Mouse (Mus musculus) fat pad, adult 2 months (tissue): ENCODE results near the gene Gja5.

Experiments used
- DNase-seq: peaks from one replicate; pipeline ENCODE4 v3.0.0-alpha.2; 2011; ENCODE audit warnings: low read depth, low spot score; ENCODE audit errors: extremely low read depth

Gene Gja5

DNA sequence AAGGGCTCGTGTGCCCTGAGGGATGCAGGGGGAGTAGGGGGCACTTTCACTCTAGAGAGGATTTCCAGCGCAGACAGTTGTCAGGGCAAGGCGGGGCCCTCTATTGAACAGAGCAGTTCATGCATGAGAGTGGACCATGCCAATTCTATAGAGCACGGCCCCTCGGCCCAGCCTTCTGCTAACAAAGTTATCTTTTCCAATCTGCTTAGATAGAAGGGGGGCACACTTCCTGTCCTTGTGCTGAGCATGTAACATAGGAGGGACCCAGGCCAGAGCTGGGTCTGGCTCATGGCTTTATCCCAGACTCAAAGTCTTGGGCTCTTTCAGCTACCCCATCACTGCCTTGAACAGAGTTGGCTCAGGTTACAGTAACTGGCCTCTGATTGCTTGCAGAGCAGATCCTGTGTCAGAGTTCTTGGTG lies 26.8 kb downstream of the Gja5 start:
- no peak for DNase-seq

DNA sequence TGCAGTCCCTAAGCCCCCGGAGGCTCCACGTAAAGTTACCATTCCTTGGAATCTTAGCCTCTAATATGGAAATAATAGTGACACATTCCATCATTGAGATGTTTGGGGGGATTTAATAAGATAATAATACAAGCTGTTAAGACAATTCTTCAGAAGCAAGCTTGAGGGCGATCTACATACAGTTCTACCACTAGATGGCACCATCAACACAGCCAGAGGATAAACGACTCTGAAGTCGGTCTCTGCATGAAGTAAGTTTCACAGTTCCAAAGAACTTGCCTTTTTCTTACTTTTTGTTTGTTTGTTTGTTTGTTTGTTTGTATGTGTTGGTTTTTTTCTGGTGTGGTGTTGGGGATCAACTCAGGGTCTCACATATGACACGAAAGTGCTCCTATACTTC lies 31.7 kb downstream of the Gja5 start:
- DNase-seq, result peak; percentile 5

DNA sequence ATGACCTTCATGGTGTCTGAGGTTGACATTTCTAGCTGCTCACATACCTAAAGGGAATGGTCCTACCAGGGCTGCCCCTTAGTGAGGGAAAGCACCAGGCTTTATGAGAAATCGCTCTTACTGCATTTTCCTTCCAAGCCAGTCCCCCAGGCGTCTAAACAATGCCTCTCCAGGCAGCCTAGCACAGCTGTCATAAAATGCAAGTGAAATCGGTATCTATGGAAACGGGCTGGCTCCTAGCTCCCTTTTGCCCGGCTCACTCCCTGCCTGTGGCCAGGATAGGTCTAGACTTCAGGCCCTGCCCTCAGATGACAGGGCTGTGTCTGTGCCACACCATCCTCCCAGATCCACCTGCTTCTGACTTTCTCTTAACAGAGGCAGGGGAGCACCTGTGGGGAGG lies 33.1 kb downstream of the Gja5 start:
- no peak for DNase-seq

DNA sequence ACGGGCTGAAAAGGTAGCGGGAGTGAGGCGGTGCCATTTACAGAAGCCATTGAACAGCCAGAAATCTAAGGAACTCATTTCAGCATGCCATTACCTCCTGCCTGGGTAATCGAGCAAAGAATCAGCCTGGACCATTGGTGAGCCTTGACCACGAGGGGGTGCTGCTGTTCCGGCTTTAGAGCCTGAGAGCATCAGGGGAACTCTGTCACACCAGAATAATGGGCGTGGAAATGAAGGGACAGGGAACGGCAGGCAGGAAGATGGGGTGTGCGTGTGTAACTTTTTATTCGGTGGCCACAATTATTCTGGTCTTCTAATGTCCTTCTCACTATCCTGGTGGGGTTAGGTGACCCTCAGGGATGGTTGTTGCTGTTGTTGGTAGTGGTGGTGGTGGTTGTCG lies 34.2 kb downstream of the Gja5 start:
- no peak for DNase-seq

DNA sequence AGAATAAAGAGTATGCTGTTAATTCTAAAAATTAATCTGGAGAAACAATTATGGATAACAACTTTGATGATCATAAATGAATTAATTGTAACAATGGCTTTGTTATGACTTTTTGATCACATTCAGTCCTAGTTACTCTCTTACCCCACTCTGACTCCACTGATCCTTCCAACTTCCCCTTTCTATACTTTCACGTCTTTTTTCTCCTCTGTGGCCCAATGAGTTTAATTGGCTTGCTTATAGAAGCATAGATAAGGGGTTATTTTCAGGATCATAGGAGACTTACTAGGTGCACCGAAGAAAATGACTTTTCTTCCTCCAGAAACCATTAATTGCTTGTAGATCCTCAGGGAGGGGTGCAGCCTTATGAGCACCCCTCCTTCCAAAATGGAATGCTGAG lies 38.2 kb downstream of the Gja5 start:
- no peak for DNase-seq

DNA sequence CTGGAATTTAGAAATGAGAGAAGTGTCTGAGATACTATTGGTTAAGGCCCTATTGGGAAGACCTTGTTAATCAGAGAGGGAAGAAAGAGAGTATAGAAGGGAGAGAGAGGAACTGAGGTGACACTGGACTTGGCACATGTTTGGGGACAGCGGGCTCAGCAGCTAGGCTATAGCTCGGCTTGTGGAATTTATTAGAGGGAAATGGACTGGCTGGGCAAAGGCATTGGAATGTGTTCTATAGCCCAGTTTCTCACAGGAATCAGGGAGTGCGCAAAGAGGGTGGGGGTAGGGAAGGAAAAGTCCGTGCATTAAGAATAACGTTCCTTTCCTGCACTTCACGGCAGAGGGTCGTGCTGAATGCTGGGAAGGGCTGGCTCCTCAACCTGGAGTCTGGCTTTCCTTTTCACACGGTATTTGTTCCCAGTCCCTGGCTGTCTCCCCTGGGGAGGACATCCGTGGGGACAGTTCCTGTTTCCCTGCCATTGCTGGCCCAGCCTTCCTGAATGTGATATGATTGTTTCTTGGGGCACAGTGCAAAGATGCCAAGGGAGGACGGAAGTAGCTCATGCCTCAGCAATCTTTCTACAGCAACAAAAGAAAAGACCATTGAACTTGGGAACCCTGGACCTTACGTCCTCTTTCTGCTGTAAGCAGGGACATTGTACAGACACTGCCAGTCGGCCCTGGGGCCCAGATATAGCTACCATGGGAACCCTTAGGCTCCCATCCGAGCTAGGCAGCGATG lies 49.2 kb downstream of the Gja5 start:
- no peak for DNase-seq

DNA sequence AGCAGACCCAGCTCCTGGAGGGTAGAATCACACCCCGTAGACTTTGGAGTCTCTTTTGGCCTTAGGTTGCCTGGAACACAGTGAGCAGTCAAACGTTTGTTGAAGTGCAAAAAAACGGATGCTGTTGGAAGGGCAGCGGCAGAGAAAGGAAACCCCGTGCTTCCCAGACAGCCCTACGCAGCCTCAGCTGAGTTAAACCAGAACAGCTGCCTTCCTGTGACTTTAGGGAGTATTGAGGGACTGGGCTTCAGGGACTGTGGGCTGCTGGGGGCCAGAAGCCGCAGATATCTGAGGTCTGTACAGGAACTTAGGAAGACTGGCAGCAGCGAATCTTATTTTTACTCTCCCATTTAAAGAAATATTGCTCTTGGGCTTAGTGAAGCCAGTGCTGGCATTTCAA lies 56.1 kb downstream of the Gja5 start:
- no peak for DNase-seq

DNA sequence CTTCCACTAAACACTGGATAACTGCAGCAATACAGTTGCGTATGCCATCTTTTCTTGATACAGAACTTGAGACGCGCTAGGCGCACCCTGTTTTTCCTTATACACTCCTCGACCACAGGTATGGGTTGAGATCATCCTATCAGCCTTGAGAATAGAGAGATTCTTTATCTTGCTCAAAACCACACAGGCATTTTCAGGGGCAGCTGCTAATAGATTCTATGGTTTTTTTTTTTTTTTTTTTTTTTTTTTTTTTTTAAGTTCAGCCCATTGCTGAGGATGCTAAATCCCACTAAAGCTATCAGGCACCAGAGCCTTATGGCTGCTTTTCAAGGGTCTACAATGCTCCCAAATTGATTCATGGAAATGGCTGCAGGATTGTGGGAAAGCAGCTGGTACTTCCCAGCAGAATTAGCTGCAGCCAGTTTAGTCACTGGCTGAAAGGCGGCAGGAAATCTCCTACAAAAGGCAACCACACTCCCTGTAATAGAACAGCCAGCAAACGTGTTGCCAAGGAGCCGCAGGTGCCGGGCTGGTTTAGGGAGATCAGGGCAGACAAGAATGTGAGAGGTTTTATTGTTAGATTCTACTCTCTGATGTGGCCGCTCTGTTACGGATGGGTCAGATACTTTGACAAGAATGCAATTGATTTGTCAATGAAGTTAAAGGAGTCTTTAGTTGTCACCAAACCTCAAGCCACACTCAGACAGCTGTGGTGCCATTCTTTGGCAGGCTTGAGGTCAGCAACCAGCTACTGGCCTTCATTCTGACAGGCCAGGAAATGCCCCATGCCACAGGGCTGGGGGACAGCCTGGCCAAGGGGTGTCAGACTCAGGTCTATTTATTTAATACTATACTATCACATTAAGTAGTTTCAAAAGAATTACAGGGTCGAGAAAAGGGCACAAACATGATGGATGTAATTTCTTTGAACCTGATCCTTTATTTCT lies 58.9 kb downstream of the Gja5 start:
- DNase-seq, result no peak

DNA sequence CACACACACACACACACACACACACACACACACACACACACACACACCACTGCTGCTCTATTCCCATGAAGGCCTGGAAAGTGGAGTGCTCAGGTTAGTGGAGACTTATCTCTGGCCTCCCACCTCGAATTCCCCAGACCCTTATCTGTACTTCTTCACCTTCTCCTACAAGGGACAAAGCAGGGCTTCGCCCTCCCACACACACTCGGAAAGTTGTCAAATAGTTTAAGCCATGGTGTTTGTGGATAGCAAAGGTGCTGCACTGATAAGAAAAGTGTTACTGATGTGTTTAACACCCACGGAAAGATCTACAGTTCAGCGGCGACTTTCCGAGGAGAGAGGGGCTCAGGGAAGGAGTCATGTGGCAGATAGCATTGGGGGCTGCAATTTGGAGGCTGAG lies 66.5 kb downstream of the Gja5 start:
- no peak for DNase-seq

DNA sequence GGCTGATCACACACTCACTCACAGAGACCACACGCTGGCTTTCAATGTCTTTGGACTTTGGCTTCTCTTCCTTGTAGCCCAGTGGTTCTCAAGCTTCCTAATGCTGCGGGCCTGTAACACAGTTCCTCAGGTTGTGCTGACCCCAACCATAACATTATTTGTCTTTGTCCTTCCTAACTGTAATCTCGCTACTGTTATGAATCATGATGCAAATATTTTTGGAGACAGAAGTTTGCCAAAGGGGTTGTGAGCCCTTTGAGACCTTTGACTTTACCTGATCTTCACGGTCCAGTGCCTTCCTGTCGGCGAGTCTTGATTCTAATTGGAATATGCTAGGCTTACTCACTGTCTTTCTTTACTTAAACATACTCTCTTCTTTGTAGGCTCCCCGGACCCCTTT lies 70.0 kb downstream of the Gja5 start:
- no peak for DNase-seq

DNA sequence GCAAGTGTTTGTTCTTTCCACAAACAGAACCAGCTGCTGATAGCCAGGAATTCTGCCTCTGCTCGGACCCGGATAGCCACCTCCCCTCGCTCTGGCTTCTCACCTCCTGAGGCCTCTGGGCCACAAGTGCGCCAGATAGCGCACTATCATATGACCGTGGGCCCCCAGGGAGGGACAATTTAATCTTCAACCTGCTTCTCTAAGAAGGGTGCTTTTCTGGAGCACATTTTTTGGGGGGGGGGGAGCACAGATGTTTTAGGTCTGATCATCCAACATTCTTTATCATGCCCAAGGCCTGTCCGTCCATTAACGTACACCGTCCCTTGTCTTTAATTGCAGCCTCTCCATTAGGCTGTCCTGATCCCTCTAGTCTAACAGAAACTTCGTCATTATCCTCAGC lies 71.1 kb downstream of the Gja5 start:
- no peak for DNase-seq

DNA sequence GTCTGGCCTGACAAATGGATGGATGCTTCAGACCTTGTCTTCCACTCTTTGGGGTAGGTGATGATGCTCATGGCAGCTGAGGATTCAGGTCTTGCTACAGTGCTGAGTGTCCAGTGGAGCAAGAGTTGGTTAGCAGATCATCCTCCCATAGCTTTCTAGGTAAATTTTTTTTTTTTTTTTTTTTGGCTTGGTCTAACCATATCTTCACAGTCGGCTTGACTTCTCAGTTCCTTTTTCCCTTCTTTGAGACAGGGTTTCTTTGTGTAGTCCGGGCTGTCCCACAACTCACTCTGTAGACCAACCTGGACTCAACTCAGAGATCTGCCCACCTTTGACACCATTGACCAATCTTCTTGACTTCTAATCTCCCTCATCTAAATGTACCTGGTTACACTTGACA lies 73.0 kb downstream of the Gja5 start:
- no peak for DNase-seq

DNA sequence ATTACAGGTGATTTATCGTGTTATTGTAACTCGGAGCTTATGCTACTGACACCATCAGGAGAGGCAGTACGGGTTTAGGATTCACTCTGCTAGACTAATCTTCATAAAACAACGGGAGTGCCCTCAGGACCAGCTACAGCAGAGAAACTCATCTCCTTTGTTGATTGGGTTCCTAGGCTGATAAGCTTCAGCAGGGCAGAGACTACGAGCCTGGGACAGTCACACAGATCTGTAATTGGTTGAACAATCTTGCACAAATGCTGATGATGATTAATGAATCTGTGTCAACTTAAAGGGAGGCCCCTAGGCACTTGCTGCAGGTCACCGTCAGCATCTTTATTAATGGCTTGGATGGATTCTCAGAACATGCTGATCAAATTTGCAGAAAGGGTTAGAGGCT lies 74.0 kb downstream of the Gja5 start:
- peak; percentile 85 for DNase-seq

DNA sequence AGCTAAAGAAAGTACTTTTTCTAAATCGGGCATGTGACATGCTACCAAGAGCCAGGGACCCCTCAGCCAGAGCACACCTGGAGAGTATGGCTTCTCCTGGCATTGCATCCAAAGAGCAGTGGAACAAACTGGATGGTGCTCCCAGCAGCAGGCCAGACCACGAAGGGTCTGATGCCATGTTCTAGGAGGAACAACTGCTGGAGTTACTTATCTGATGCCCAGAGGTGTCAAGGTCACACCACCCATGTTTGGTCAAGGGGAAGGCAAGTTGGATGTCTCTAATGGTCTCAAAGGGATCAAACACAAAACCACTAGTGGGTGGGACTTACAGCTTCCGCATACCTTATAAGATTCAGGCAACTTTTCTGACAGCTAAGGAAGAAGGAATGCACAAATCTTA lies 74.5 kb downstream of the Gja5 start:
- no peak for DNase-seq

DNA sequence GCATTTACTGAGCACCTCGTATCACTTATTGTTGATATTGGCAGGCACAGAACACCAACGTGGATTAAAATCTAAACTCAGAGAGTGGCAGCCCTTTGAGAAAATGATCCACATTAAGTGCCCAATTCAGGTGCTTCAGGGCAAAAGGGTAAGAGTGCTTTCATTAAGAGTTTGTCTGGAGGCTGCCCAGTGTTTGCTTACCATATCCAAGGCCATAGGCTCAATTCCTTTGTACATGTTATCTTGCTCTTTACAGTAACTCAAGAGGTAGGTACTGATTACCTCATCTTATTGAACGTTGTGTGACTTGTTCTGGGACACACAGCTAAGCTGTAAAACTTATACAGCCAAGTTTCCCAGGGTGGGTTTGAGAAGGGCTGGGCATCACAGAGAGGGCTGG lies 77.3 kb downstream of the Gja5 start:
- peak; percentile 89 for DNase-seq

DNA sequence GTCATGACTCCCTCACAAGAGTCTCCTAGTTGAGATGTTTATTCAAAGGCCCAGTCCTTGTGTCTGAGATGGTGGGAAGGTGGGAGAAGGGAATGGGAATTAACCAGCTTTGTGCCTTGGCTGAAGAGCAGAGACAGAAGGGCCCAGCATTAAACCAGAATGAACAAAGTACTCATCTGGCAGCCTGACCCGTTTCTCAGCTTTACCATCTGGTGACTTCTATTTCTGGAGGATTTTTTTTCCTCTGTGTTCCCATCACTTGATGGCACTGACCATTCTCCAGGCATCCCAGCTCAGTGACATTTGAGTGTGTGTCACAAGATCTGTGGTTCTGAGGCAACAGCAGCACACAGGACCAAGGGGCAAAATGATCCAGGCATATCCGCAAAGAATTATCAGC lies 78.2 kb downstream of the Gja5 start:
- no peak for DNase-seq

DNA sequence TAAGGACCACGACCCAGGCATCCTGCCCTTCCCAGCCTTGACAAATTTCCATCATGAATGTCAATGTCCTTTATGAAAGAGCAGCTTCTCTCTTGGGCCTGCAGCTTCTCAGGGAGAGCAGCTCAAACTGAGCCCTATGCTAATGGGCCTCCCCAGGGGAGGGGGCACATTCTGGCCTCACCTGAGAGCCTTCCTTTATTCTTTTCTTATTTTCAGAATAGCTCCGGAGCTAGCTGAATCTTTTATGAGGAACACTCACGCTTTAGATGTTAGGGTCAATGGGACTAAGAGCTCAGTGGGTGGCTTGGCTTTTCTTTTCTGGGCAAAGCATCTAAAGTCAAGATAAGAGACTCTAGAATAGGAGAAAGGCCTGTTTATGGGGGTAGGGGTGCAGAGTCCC lies 88.0 kb downstream of the Gja5 start:
- DNase-seq, result no peak

DNA sequence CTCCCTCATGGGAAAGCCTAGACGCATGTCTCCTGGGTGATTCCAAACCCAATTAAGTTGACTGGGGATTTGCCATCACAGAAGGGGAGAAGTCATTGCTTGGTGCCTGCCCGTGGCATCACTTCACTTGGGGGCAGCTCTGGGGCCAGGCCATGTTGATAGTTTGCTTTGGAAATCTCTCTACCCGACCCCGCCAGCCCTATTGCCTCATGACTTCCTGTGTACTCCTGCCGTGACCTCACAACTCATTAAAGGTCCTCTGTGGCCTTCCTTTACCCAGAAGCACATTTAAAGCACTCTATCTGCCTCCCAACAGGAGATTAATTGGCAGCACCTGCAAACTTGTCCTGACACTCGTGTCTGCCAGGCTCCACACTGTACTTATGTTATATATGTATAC lies 93.3 kb downstream of the Gja5 start:
- DNase-seq, result no peak

DNA sequence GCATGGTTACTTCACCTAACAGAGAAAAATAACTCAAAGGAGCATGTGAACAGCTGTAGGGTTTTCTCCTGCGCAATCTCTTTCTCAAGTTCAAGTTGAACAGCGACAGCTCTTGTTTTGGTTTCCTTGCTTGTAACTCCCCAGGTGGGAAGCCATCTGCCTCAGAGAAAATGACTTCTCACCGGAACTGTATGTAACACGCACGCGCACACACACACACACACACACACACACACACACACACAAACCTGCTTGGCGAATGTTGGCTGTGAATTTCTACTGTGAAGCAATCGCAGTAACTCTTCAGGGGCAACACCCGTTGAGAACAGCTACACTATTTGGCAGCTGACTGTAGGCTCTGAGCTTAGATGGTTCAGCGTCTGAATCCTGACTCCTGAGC lies 98.6 kb downstream of the Gja5 start:
- no peak for DNase-seq

DNA sequence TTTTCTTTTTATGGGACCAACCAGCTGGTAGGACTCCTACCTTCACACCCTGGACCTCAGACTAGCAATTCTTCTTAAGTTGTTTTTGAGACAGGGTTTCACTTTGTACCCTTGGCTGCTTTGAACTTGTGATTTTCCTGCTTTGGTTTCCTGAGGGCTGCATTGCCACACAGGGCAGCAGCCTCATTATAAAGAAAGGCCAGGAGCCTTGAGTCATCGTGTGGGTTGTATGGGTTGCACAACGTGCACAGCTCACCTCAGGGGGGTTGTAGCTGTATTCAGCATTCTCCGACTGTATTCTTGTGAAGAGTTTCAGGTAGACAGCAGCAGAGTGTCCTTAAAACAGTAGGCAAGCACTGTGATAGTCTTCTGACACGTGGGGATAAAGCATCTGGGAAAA lies 100.0 kb downstream of the Gja5 start:
- no peak for DNase-seq

DNA sequence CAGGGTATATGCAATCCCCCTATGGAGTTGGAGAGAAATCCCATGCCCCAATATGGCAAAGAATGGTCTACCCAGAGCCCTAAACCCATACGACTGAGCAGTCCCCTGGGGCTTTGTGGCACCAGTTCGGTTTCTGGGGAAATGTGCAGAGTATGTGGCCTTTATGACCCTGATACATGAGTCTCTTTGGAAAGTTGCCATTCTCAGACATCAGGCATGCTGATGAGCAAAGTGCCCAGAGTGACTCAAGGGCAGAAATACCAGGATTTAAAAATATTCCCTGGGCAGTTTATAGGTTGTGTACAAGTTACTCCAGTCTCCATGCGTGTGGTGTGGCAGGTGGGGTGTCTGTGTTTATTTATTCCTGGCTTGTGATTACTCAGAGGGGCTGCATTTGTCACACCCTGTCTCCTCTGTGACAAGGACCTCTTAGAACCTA lies 102.5 kb downstream of the Gja5 start:
- no peak for DNase-seq

DNA sequence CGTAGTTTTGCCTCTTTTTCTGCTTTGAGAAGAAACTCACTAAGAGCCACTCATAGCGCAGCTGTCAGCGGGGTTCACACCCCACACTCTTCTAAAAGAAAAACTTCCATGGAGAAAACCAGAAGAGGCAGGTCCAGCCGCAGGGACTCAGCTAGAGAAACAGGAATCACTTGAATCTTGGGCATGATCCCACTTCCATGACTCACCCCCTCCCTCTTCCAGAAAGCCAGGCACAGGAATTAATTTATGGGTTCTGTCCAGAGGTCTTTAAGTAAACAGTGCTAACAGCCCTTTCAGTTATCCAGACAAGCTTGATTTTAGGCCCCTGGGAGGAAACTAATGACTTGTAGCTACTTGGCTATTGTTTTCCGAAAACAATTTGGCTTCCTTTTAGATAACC lies 120.7 kb downstream of the Gja5 start:
- DNase-seq, result no peak
